Mouse (Mus musculus): ENCODE measurements around the gene Knl1.

Gene Knl1

GRCm38 (mm10) chr2:119040882-119041281 lies 6.0 kb upstream of the Knl1 start:
- DNase-seq: peak; percentile 35

GRCm38 (mm10) chr2:119045163-119045562 lies 1.8 kb upstream of the Knl1 start:
- DNase-seq: peak; percentile 64

GRCm38 (mm10) chr2:119047849-119048248 lies 930 bp downstream of the Knl1 start:
- peak; percentile 50 for DNase-seq

- DNase-seq: no peak
Observed at GRCm38 (mm10) chr2:119050132-119050650, 3.3 kb downstream of the Knl1 start.

GRCm38 (mm10) chr2:119060139-119060538 lies 13.2 kb downstream of the Knl1 start:
- DNase-seq: no peak

GRCm38 (mm10) chr2:119072397-119072796 lies 25.5 kb downstream of the Knl1 start:
- DNase-seq: no peak

GRCm38 (mm10) chr2:119086156-119086555 lies 39.2 kb downstream of the Knl1 start:
- no peak for DNase-seq

GRCm38 (mm10) chr2:119101552-119101951 lies 54.6 kb downstream of the Knl1 start:
- no peak for DNase-seq

GRCm38 (mm10) chr2:119106583-119106982 lies 59.7 kb downstream of the Knl1 start:
- no peak for DNase-seq

- peak; percentile 92 for DNase-seq
Observed at GRCm38 (mm10) chr2:119108554-119108953, 61.6 kb downstream of the Knl1 start.

GRCm38 (mm10) chr2:119111060-119111459 lies 64.1 kb downstream of the Knl1 start:
- peak; percentile 42 for DNase-seq

- DNase-seq: peak; percentile 99
Observed at GRCm38 (mm10) chr2:119112438-119113112, 65.7 kb downstream of the Knl1 start, which contains the start of gene Rad51. Gene Rad51 (plus strand): TSS chr2:119112793.

- DNase-seq: no peak
Observed at GRCm38 (mm10) chr2:119113121-119113925, 66.4 kb downstream of the Knl1 start.

- DNase-seq: no peak
Observed at GRCm38 (mm10) chr2:119136346-119136898, 89.5 kb downstream of the Knl1 start.

- no peak for DNase-seq
Observed at GRCm38 (mm10) chr2:119145199-119145598, 98.3 kb downstream of the Knl1 start.

GRCm38 (mm10) chr2:119146435-119146834 lies 99.5 kb downstream of the Knl1 start:
- DNase-seq: no peak

GRCm38 (mm10) chr2:119147160-119147678 lies 100.3 kb downstream of the Knl1 start:
- peak; percentile 91 for DNase-seq

- no peak for DNase-seq
Observed at GRCm38 (mm10) chr2:119147775-119148174, 100.9 kb downstream of the Knl1 start.

- no peak for DNase-seq
Observed at GRCm38 (mm10) chr2:119152255-119152654, 105.3 kb downstream of the Knl1 start.

GRCm38 (mm10) chr2:119154683-119155082 lies 107.8 kb downstream of the Knl1 start:
- no peak for DNase-seq
